Mouse (Mus musculus): ENCODE results near the gene 1700001P01Rik.

DNA sequence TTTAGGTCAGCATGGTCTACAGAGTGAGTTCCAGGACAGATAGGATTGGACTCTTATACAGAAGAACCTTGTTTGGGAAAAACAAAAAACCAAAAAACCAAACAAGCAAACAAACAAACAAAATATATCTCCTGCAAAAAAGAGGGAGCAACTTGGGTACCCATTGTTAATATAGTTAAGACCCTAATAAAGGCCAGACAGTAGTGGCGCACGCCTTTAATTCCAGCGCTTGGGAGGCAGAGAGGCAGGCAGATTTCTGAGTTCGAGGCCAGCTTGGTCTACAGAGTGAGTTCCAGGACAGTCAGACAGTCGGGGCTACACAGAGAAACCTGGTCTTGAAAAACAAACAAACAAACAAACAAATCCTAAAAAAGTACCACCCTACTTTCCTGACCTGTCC, 14.0 kb upstream of the 1700001P01Rik start:
- TF ChIP-seq GATA1 (IDR thresholded peaks at IDR 0.05; ENCODE audit: borderline replicate concordance, low read length) (no peak), FLI1 (IDR thresholded peaks at IDR 0.05; ENCODE audit: low read length) (no peak)
